Mouse (Mus musculus): ENCODE measurements at regions not wholly inside any gene's neighbourhood (a gene's known extent, or its start where the extent isn't known, plus 50 kb on each side); places are given as distances from the start of the nearest gene placed in this dataset.

- TF ChIP-seq CTCF (IDR thresholded peaks at IDR 0.05; ENCODE audit: low read depth) = no peak
- TF ChIP-seq EP300 (optimal IDR thresholded peaks at IDR 0.05) = no peak
These were observed 80.9 kb upstream of the Id2 start for GRCm38 (mm10) chr12:25177827-25178226.

All from stomach, postnatal 0 days (tissue).